Mouse (Mus musculus) megakaryocyte, embryonic 14.5 days (primary cell): Measurements from ENCODE around the gene Tlx2.

Source experiments
- FLI1 ChIP-seq: IDR thresholded peaks from 2 replicates; pipeline ENCODE4 v1.6.1; 2012; ENCODE audit warnings: low read length, inconsistent platforms, mixed read lengths
- GATA1 ChIP-seq: IDR thresholded peaks from 3 replicates; pipeline ENCODE4 v1.6.1; 2012; ENCODE audit warnings: mixed read lengths, low read length, inconsistent platforms, borderline replicate concordance

- TF ChIP-seq GATA1 = no peak
- TF ChIP-seq FLI1 = no peak
Observed at GRCm38 (mm10) chr6:83115682-83116372, 45.7 kb upstream of the Tlx2 start.
